Mouse (Mus musculus) monocyte, adult 5-6 weeks (primary cell): ENCODE measurements around the gene Csn1s1. TPM values are rescaled to one million over a fixed set of nuclear protein-coding genes. Genes with fewer than 3 reads are reported as not detected.

Experiments
- ATAC-seq: fragments of 153-309, 156-312 bp; replicated peaks from 2 replicates; pipeline ENCODE4 v1.8.0; 2017; ENCODE audit warnings: mild to moderate bottlenecking; ENCODE audit not compliant: low TSS enrichment, insufficient number of reproducible peaks, severe bottlenecking, poor library complexity, low FRiP score
- total RNA-seq: library from RNA; stranded (forward); fragments of 200-1000, 200-491, 200-594 nt; gene quantifications from 3 replicates; pipeline ENCODE4 v1.2.3, GENCODE M21; 2017

Csn1s1 gene
- total RNA-seq, result not detected in 3 replicates

GRCm38 (mm10) chr5:87665908-87666307, at the start of gene Csn1s1:
Csn1s1 (plus strand) TSS chr5:87666208.
- ATAC-seq, result no peak

- ATAC-seq, result no peak
Observed at GRCm38 (mm10) chr5:87622681-87623080, 43.3 kb upstream of the Csn1s1 start.

- no peak for ATAC-seq
Observed at GRCm38 (mm10) chr5:87642787-87643186, 23.2 kb upstream of the Csn1s1 start.

- ATAC-seq, result no peak
Observed at GRCm38 (mm10) chr5:87699530-87699929, 33.5 kb downstream of the Csn1s1 start, which contains the start of gene Csn2. Csn2 (minus strand) TSS chr5:87699630.

GRCm38 (mm10) chr5:87705891-87706290, 39.9 kb downstream of the Csn1s1 start:
- no peak for ATAC-seq

Other genes with a start within 250 kb of the Csn1s1 start
- not detected in 3 replicates for gene Ugt2b38, start 242.0 kb upstream of the Csn1s1 start, total RNA-seq
- not detected in 3 replicates for gene Ugt2a2, start 183.9 kb upstream of the Csn1s1 start, total RNA-seq
- not detected in 3 replicates for gene Gm43638, start 179.4 kb upstream of the Csn1s1 start, total RNA-seq
- not detected in 3 replicates for gene Ugt2a1, start 175.3 kb upstream of the Csn1s1 start, total RNA-seq
- not detected in 3 replicates for gene Sult1b1, start 128.0 kb upstream of the Csn1s1 start, total RNA-seq
- gene Sult1d1, start 97.2 kb upstream of the Csn1s1 start, total RNA-seq, result not detected in 3 replicates
- gene Sult1e1, start 74.6 kb upstream of the Csn1s1 start, total RNA-seq, result not detected in 3 replicates
- gene Csn2, start 33.4 kb downstream of the Csn1s1 start, total RNA-seq, result 0.87 TPM in 1 of 3 replicates, not detected in the others
- gene Csn1s2a, start 108.4 kb downstream of the Csn1s1 start, total RNA-seq, result not detected in 3 replicates
- not detected in 3 replicates for gene Csn1s2b, start 141.9 kb downstream of the Csn1s1 start, total RNA-seq
- gene Prr27, start 159.5 kb downstream of the Csn1s1 start, total RNA-seq, result not detected in 3 replicates
- gene Odam, start 218.8 kb downstream of the Csn1s1 start, total RNA-seq, result not detected in 3 replicates